Mouse (Mus musculus) cerebellum, adult 18-20 months (tissue): ENCODE data around the gene Gramd1c.
A peak's percentile ranks its signal among the peaks of the same experiment; 100 is the strongest.

ENCODE experiments used
- DNase-seq, 2 experiments: peaks; one replicate each; pipeline ENCODE4 v3.0.0; 2021

Gene Gramd1c

DNA sequence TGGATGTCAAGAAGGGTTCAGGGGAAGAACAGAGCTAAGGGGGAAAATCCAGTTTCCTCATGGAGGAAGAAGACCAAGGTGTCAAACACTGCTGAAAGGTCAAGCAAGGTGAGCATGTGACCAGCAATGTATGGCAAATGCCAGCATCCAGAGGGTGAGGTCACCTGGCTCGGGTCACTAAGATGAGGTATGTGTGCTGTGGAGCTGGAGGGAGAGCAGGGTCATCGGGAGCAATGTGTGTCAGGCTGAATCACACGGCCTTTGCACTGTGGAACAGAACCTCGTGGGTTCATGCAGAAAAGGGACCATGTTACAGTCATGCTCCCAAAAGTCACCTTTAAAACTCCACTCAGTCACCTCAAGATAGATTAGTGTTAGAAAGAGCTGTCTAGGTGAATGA is 45.4 kb downstream of the Gramd1c start:
- DNase-seq: no peak

DNA sequence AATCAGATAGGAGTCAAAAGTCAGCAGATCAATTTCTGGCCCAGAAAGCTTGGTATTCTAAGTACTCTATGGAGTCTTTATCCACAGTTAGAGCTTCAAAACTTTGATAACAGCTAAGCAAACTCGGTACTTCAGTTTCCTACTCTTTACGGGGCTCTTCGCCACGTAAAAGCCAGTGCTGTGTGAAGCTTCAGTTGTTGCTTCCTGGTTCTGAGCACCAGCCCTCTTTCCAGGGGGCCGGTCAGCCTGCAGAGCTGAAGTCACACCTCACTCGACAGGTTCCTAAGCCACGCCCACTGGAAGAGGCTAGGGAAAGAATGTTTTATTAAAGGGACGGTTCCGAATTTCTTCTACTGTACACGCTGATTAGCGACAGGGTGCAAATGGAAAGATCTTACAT is 47.0 kb downstream of the Gramd1c start:
- no peak for DNase-seq

DNA sequence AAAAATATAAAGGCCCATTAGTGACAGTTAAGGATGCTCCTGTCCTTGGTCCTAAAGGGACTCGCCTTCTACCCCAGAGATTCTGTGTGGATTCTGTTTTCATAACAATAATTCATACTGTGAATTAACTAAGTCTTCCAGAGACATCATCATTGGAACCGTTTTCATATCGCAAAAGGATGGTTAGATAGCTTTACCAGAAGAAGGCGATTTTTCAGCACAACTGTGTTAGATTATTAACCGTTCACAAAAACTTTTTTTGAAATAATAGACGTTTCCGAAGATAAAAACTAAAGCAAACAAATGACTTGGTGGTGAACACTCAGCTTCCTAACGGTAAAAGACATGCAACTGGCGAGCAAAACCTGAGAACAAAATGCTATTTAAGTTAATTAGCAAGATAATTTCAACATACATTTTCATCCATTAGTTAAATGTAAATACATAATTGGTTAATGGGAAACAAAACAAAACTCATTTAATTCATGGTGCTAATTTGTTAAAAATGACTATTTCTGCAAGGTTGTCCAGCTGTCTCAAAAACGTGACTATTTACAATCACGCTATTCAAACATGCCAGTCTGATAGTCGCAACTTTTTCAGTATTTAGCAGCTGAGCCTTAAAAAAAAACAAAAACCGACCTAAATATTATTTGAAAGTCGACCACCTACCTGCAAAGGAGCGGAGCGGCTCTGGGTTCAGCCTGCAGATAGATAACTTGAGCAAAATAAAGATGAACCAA is 47.6 kb downstream of the Gramd1c start:
- no peak for DNase-seq

DNA sequence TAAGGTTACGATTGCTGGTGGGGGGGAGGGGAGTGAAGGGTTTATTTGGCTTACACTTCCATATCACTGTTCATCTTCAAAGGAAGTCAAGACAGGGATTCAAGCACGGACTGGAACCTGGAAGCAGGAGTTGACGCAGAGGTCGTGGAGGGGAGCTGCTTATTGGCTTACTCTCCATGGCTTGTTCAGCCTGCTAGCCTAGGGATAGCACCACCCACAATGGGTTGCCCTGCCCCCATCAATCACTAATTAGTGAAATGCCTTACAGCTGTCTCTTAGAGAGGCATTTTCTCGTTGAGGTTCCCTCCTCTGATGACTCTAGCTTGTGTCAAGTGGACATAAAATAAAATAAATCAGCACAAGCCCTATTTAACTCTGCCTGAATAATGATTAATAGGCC is 52.1 kb downstream of the Gramd1c start:
- DNase-seq: no peak

DNA sequence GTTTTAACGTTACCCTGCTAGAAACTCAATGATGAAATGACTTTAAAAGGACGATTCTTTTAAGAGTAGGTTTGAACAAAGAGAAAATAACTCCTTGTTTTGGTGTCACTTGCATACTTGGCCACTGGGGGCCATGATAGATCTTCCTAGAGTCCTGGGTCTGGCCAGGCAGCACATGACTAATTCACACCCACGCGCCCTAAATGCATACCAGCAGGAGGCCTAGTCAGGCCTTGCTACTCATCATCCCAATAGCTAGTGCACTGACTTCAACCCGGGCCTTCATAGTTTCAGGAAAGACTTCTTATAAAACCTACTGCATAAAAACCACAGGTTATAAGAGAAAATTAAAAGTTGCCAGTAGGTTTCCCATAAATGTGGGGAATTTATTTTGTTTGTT is 61.1 kb downstream of the Gramd1c start:
- no peak for DNase-seq

DNA sequence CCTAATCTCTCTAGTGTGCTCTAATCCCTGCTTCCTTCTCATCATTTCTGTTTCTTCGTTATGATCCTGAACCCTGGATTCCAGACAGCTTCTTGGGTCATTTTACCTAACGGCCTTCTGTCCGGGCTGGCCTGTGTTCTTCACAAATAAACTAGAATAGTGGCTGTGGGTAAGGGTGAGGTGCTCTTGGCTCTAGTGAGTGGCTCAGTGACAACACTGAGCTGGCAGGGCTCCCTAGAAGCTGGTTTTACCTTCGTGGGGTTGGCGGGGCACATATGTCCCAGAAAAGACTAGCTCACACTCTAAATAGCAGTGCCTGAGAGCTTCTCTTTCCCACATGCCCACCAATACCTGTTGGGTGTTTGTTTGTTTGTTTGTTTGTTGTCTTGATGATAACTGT is 63.6 kb downstream of the Gramd1c start:
- peak; percentile 26 to 28 for DNase-seq

DNA sequence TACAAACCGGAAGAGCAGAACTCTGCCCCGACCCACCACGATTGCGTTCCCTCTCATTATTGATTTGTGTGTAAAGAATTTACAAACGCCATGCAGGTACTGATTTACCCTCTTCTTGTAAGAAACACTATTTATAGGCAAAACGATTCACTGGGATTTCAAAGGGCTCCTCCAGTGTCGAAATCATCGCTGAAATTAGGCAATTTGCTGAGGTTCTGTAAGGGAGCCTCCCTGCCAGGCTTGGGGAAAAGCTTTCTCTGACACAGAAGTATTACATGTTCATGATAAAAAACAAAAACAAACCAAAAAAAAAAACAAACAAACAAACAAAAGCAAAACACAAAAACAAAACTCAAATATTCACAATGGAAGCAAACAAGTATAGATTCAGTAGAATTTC is 64.0 kb downstream of the Gramd1c start:
- DNase-seq: no peak

DNA sequence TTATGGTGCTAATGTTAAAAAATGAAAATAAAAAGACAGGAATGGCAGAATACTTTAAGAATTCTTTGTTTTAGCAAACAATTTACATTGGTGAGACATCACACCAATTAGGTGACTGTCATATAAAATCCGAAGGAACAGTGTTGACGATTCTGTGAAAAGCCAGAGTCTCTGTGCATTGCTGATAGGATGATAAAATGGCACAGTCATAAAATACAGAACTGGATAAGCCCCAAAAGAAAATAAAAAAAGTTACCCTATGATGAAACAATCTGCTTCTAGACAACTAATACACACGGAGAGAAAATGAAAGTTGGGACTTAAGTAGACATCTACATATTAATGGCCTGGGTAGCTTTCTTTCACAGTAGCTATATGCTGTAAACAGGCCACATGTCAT is 68.5 kb downstream of the Gramd1c start:
- DNase-seq: no peak

DNA sequence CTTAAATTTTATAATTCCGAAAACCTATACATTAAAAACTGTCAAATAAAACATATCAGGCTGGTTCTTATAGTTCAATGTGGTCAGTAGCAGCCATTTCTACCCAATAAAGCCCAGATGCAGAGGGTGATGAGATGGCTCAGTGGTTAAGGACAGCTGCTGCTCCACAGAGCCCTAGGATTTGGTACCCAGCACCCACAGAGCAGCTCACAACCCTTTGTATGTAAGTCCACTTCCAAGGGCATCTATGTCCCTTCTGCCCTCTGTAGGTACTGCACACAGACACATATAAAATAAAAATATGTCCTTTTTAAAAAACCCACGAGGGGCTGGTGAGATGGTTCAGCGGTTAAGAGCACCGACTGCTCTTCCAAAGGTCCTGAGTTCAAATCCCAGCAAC is 76.8 kb downstream of the Gramd1c start:
- DNase-seq: no peak

DNA sequence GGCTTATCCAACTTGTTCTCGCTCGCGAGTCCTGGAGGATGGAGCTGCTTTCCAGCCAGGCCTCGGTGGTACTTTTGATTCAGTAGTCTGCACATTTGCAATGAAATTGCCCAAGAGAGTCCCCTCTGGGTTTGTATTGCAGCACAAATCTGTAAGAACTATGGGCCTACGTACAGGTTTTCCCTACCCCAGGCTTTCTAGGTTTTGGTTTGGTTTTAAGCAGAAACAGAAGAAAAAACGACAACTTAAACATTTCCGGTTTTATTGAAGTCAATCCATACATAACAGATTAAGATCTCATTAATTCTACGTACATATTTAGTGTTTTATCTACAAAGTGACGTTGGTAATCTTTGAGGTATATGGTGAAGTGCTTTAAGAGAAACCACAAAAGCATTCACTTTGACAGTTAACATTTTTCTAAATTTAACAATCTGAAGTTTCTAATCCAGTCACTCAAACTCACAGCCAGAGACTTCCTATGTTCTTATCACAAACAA is 83.0 kb downstream of the Gramd1c start:
- DNase-seq: no peak

DNA sequence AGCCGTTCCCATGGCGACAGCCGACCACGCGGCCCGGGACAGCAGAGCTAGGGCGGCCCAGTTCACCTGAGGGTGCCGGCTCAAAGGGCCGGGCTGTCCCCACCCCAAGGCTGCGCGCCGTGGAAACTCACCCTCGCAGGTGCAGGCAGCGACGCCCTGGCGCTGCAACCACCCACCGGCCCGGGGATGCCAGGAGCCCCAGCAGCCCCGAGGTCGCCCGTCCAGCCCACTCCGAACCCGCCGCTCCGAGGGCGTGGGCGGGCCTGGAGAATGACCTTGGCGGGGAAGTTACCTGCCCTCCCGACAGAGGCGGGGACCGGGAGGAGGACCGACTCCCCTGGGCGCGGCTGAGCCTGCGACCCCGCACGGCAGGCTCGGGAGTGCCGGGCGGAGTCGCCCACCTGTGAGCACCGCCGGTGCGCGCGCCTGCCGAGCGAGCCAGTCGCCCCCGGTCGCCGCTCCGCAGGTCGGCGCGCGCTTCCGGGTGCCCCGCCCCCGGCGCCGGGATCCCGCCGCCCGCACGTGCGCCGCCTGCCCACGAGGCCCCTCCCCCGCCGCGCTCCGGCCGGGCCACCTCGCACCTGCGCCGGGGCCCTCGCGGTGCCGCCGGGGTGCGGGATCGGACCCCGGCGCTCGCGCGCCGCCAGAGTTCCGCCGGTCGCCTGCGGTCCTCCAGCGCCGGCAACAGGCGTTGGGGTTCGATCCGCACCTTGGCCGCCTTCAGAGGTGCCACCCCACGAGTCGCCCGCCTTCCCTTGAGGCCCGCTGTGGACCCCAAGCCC is 83.6 kb downstream of the Gramd1c start, which contains the start of gene Zdhhc23:
Gene Zdhhc23 (minus strand): TSS at position 464 of the 782 bp plus-strand sequence.
- peak; percentile 23 to 53 for DNase-seq

DNA sequence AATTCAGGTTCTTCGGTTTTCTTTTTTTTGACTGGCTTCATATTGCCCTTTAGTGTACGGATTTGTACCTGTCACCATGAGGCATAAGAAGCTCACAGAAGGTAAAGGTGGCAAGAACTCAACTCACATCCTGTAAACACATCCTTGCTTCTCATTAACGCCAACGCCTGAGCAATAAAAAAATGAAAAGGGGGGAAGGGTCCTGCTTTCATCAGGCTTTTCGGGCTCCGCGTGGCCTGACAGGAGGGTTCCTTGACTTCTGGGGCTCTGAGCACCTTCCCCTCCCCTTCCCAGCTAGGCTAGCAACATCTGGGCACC is 84.2 kb downstream of the Gramd1c start:
- DNase-seq: no peak

DNA sequence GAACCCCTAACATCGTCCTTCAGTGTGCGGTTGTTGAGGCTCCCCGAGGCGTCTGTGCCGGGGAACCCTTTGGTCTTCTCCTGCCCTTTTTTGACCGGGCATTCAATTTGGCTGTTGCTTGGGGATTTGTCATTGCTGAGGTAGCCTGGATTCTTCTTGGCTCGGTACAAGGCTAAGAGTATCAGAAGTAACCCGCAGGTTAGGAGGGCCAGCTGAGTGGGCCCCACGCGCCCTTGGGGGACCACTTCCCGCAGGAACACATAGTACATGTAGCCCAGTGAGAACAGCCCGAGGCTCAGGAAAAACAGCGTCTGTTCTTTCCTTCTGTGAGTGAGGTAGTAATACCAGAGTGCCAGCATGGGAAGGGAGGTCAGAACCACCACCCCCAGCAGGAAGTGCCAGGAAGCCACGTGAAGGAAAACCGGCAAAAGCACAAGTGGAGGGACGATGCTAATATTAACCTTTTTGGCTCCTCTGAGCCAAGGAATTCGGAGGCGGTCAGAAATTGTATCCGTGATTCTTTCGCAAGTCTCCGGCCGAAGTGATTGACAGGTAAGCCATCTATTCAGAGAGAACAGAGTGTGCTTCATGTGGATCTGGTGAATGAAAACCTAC is 89.4 kb downstream of the Gramd1c start:
- no peak for DNase-seq

DNA sequence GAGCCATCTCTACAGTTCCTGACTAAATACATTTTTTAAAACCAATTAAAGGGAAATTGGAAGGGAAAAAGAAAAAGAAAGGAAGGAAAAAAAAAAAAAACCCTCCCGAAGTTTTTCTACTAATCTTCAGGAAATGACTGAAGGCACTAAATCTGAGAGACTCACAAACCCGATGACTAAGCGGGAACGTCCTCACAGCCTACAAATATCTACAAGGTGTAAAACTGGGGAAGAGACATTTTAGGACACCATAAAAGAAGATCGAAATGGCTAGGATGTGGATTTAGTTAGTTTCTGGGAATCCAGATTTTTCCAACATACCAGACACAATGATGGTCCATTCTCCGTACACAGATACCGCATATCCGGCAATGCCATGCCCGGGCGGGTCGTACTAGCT is 90.0 kb downstream of the Gramd1c start:
- no peak for DNase-seq

DNA sequence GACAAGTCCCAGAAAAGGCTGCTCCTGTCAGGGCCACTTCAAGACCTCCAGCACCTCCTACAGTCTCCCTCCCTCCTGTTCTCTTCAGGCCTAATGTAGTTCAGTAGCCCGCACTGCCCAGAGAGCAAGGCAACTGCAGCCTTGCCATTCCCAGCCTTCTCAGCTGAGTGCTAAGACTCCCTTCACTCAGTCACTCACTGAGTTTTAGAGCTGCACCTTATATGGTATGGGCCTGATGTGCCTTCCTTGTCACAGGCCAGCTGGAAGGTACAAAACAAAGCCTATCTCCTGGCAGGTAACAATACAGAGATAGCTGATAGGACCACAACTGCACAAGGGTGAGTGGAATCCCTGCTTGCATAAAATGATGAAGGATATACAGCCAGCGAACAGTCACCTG is 90.8 kb downstream of the Gramd1c start:
- DNase-seq: no peak

DNA sequence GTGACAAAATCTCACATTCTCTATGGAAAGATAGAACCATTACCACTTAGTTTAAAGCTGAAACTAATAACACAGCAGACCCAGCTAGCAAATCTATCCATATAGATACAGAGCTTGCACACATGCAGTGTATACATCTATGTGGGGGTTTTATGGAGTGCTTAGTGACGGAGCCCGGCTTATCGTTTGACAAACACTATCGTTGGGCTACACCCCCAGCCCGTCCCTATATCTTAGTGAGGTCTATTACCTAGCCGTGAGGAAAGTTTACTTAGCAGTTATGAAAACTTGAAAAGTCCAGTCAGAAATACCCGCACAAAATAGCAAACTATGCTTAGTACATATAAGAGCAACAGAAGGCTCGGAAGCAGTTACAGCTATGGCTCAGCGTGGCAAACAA is 91.4 kb downstream of the Gramd1c start:
- DNase-seq: no peak

DNA sequence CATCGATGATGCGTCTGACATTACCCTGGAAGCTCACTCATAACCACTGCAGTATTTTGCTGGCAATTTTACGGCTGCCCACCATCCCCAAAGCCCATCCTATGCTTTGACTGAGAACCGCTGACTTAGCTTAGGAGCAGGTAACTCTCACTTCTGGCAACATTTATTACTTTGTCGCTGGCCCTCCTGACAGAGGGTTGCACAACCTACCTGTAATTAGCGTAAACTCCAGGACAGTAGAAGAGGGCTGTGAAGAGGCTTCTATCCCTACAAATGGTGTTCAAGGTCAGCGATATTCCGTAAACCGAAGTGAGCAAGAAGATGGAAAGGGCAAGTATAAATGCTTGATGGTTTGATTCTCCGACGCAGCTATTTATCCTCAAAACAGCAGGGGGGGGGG is 92.0 kb downstream of the Gramd1c start:
- no peak for DNase-seq

DNA sequence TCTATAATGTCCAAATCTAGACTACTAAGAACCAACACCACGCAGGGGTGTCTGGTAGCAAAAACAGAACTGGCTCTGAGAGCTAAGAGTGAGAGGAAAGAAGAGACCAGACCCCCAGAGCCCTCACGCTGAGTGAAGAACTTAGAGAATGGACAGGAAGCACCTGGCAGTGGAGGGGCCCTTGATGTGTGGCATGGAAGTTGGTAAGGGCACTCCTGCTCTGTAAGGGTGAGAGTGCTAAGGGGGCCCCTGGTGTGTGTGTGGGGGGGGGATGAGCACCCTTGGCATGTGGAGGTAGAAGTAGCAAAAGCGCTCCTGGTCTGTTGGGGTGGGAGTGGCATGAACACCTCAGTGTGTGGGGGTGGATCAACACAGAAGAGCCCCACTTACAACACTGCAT is 92.7 kb downstream of the Gramd1c start:
- DNase-seq: no peak

DNA sequence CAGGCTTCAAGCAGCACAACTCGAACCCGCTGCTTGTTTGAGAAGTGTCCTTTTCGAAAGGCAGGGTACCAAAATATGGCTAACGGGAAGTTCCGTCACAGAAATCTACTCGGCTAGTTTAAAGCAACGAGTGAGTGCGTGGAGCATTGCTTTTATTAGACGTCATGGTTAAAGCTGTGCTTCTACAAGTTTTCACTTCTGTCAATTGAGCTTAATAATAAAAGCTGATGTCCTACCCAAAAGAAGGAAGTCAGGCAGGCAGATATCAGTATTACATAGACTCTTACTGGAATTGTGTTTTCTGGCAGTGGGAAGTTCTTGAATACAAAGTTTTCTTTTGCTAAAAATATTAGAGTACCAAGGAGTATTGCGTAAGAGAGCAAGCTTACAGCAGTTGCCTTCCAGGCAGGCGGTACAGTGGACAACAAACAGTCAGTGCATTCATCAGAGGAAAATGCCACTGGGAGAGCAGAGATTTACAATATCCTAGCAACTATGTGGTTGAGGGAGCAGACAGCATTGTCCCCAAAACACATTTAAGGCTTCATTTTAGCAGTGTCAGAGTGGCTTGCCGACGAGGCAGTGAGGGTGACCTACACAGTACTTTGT is 97.3 kb downstream of the Gramd1c start:
- no peak for DNase-seq

DNA sequence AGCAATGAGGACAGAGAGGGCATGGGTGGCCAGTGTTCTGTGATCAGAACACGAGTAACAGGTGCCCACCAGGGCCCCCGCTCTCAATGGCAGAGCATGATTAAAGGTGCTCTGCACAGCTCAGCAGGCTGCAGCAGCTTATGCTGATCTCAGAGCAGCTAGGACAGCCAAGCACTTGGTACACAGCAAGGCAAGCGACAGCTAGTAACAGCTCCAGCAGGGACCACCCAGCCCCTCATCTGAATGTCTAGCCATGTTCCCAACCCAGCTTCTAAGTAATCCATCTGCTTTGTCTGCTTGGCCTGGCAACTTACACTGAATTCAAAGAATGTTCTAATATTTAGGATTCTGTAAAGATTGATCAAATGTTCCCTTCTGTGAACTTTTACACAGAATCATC is 99.4 kb downstream of the Gramd1c start:
- no peak for DNase-seq

DNA sequence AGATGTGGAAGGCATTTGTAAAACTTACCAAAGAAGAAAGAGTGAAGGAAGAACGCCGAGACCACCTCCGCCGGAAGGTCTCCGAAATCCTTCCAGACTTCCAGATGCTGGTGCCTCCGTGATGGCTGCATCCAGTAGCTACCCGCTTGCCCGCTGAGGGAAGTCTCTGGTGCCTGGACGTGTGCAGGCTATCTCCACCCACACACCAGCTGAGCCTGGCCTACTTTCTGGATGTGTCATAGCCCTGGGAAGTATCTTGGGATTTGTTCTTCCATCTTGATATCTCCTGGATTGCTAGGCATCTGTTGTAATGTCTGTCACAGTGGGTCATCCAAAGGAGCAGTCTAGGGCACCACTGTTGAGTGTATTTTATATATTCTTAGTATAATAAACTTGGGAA is 99.9 kb downstream of the Gramd1c start:
- no peak for DNase-seq

DNA sequence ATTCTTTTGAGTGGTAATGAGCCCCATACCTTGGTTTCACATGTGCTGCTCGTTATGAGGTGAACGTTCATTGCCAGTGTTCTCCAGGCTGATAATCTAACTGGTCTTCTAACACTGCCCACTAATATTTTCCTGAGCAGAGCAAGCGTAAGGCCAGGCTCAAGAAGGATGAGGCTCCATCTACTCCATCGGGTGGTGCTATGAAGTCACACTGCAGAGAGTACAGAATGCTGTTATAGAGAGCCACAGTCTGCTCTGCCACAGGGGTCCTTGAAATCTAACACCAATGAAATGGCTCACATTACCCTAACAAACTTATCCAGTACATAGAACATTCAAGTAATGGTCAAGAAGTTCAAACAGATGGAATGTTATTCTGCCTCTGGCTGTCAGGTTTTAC is 105.1 kb downstream of the Gramd1c start:
- no peak for DNase-seq

DNA sequence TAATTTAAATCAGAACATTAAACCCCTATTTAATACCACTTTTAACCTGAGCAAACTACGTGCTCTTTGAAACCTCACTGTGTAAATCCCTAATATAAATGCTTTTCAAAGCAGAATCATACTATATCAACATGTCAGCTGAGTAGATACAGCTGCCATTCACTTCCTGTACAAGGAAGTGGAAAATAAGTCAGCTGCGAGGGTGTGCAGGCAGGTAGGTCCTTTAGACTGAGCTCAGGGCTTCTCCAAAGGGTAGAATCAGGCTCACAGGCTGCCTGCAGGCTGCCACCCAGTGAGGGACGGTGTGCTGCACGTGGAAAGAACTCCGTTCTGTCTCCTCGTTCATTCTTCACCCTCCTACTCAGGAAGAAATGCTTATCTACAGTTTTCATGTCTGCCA is 108.2 kb downstream of the Gramd1c start:
- no peak for DNase-seq

DNA sequence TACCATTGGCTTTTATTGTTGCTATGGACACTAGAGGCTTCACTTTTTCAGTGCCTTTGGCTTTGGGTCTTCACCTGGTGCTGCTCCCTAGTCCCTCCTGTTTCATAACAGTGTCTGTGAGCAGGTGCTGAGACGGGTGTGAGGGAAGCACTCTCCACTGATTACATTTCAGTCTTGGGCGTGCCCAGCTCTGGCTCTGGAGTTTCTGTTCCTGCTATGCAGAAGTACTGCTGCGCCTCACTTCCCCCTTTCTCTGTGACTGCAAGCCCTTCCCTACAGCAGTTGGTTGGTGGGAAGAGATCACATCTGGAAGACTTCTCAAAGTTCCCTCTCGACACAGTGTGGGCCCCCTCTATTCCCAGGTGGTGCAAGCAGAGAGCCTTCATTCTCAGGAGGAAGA is 111.6 kb downstream of the Gramd1c start:
- DNase-seq: no peak
